Mouse (Mus musculus): Measurements from ENCODE around the gene Tmem50b.

- TF ChIP-seq CTCF (IDR thresholded peaks at IDR 0.05; ENCODE audit: borderline replicate concordance, insufficient read depth, low read depth, low read length) (no peak), POLR2A (IDR thresholded peaks at IDR 0.05; ENCODE audit: borderline replicate concordance, insufficient read depth, low read length) (no peak)
Measured at GRCm38 (mm10) chr16:91532429-91532828, 65.2 kb downstream of the Tmem50b start.

Measured in cerebellum, adult 2 months (tissue).